Mouse (Mus musculus) lung, postnatal 25 days (tissue): ENCODE data around the gene Chia1.
"Not testable (repeated sequence)": the region's sequence is repeated elsewhere in the genome, so short reads cannot be mapped to it uniquely, and the experiment has no call there.

ENCODE experiments used
- DNase-seq: peaks from one replicate; pipeline ENCODE4 v3.0.0; 2022; ENCODE audit warnings: low spot score

The Chia1 gene

GRCm38 (mm10) chr3:106112929-106113328 lies at the start of gene Chia1:
Chia1 (plus strand) TSS chr3:106113229.
- peak; percentile 35 for DNase-seq

- DNase-seq = not testable (repeated sequence)
Observed at GRCm38 (mm10) chr3:106067707-106068106, 45.3 kb upstream of the Chia1 start.

GRCm38 (mm10) chr3:106070994-106071393 lies 42.0 kb upstream of the Chia1 start:
- peak; percentile 29 for DNase-seq

DNA sequence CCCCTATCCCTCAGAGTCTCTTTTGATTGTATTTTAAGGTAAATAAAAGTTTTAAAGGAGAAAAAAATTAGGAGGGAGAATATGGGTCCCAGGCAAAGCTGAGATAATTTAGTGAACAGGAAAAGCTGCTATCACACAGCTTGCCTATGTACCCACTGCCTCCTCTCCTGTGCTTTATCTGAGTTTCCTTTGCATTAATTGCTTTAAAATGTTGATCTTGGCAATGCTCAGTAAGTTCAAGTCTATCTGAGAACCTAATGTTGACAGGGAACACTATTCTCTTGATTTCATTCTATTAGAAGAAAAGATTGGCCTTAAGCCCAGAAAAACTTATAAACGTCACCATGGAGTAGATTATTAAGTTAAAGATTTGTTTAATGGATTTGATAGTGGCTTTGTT lies 38.2 kb upstream of the Chia1 start:
- DNase-seq = peak; percentile 0

- no peak for DNase-seq
Observed at GRCm38 (mm10) chr3:106126999-106127398, 14.0 kb downstream of the Chia1 start.

DNA sequence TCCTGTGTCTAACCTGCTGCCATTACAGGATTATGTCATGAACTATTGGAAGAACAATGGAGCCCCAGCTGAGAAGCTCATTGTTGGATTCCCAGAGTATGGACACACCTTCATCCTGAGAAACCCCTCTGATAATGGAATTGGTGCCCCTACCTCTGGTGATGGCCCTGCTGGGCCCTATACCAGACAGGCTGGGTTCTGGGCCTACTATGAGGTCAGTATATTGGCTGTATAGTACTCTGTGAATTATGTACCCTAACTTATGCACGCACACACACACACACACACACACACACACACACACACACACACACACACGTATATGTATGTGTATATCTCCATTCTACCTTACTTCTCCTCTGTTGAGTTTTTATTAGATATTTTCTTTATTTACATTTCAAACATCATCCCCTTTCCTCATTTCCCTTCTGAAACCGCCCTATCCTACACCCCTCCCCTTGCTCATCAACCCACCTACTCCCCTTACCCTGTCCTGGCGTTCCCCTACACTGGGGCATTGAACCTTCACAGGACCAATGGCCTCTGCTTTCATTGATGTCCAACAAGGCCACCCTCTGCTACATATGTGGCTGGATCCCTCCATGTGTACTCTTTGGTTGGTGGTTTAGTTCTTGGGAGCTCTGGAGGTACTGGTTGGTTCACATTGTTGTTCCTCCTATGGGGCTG lies 15.9 kb downstream of the Chia1 start:
- DNase-seq = no peak

GRCm38 (mm10) chr3:106131690-106132089 lies 18.7 kb downstream of the Chia1 start:
- no peak for DNase-seq

- DNase-seq = no peak
Observed at GRCm38 (mm10) chr3:106144081-106144480, 31.1 kb downstream of the Chia1 start.

GRCm38 (mm10) chr3:106154413-106154812 lies 41.4 kb downstream of the Chia1 start:
- no peak for DNase-seq

DNA sequence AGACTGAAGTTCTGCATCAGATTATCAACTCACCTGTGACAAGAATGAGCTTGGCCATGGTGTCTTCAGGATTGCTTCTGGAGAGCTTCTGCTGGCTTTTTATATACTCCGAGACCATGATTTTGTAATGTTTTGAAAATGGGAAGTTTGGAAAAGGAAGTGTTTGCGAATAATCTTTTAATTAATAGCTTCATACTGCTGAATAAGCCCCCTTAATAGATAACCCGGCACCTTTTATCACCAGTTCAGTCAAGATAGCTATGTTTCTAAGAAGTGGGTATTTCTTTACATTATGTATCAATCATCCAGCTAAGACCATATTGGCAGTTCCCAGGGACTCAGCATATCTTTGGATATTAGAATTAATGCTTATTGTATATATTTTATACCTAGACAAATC lies 54.4 kb downstream of the Chia1 start, which contains the start of gene Chil3:
Chil3 (minus strand) TSS at position 101 of the 400 bp plus-strand sequence.
- no peak for DNase-seq

DNA sequence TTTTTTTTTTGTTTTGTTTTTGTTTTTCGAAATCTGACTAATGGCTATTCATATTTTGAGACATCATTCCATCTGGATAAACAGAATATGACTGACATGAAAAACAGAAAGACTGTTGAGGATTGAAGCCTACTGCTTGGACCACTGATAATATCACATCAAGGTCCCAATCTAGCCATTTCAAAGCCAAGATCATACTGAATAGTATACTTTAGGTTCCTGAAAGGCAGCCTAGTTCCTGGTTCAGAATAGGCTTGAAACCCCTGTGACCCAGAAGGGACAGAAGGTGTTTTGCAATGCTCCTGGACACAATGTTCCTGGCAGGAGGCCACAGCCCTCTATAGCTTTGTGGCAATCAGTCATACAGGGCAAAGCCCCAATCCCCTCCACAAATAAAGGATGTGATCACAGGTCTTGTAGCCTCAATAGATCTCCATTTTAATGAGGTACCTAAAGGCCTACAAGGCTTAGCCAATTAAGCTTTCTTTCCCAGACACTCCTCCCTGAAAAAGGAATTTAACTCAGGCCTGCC lies 57.6 kb downstream of the Chia1 start:
- DNase-seq = peak; percentile 70

- DNase-seq = no peak
Observed at GRCm38 (mm10) chr3:106171135-106171731, 58.2 kb downstream of the Chia1 start.

DNA sequence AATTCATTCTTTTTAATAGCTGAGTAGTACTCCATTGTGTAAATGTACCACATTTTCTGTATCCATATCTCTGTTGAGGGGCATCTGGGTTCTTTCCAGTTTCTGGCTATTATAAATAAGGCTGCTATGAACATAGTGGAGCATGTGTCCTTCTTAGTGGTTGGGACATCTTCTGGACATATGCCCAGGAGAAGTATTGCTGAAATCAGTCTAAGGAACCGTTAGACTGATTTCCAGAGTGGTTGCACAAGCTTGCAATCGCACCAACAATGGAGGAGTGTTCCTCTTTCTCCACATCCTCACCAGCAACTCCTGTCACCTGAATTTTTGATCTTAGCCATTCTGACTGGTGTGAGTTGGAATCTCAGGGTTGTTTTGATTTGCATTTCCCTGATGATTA lies 59.5 kb downstream of the Chia1 start:
- peak; percentile 51 for DNase-seq

- peak; percentile 20 for DNase-seq
Observed at GRCm38 (mm10) chr3:106174971-106175370, 61.9 kb downstream of the Chia1 start.

DNA sequence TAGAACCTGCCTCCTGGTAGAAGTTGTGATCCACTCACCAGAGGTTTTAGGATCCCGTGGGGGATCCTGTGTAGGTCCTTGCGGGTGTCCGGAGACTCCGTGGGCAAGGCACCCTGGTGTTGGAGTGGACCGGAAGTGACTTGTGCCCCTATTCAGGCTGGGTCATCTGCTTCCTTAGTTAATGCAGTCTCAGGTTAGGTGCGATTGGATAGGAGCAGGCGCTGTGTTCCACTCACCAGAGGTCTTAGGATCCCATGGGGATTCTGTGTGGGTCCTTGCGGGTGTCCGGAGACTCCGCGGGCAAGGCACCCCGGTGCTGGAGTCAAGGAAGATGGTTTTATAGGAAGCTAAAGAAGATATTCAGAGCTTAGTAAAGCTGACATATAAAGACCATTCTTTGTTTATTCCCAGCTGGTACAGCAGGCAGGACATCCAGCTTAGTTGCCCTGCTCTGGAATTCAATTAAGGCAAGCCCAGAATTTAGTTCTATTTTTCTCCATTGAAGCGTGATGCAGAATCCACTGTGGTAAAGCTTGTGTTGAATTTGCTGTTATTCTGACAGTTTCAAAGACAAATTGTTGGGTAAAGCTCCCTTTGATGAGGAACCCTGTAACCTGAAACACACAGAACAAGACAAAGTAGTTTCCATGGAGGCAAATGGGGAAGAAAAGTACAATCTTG lies 64.6 kb downstream of the Chia1 start:
- no peak for DNase-seq
